Mouse (Mus musculus) MEL (cell line): ENCODE data around the gene Nlrx1. TPM values are rescaled to one million over a fixed set of nuclear protein-coding genes. Genes with fewer than 3 reads are reported as not detected.

Experiments
- DNase-seq: peaks from one replicate; pipeline ENCODE4 v3.0.0; 2011; ENCODE audit warnings: low read depth, low spot score
- H3K27ac ChIP-seq: 2 replicates; pipeline ENCODE4 v1.5.1; 2012; ENCODE audit warnings: low read depth, mild to moderate bottlenecking, control low read depth, low read length, moderate library complexity; ENCODE audit not compliant: control insufficient read depth
- H3K27me3 ChIP-seq, 2 experiments: fragments of 150-350 bp in 1 of 2; sonication (generic) in 1 of 2; 2 replicates each; pipeline ENCODE4 v1.6.1; 2012; ENCODE audit warnings: low read length in 2 of 2, mild to moderate bottlenecking in 2 of 2, improper control_type of control experiment in 1 of 2, moderate library complexity in 1 of 2; ENCODE audit not compliant: insufficient read depth in 2 of 2, control insufficient read depth in 1 of 2
- H3K36me3 ChIP-seq, 2 experiments: 2 replicates each; pipeline ENCODE4 v1.6.1; 2012 to 2014; ENCODE audit warnings: low read length in 2 of 2, improper control_type of control experiment in 1 of 2, inconsistent platforms in 1 of 2, mild to moderate bottlenecking in 1 of 2; ENCODE audit not compliant: insufficient read depth in 2 of 2, control insufficient read depth in 1 of 2
- H3K4me1 ChIP-seq, 2 experiments: fragments of 150-350 bp in 1 of 2; sonication (generic) in 1 of 2; 2 replicates each; pipeline ENCODE4 v1.6.1; 2012; ENCODE audit warnings: low read length in 2 of 2, improper control_type of control experiment in 1 of 2, mild to moderate bottlenecking in 1 of 2; ENCODE audit not compliant: insufficient read depth in 2 of 2, control insufficient read depth in 1 of 2
- H3K4me3 ChIP-seq, 2 experiments: fragments of 150-350 bp in 1 of 2; sonication (generic) in 1 of 2; 2 replicates each; pipeline ENCODE4 v1.5.1; 2012; ENCODE audit warnings: low read depth in 2 of 2, low read length in 2 of 2, mild to moderate bottlenecking in 2 of 2, moderate library complexity in 2 of 2, control low read depth in 1 of 2, improper control_type of control experiment in 1 of 2; ENCODE audit not compliant: control insufficient read depth in 1 of 2, insufficient read depth in 1 of 2
- H3K79me2 ChIP-seq: 2 replicates; pipeline ENCODE4 v1.6.1; 2012; ENCODE audit warnings: mild to moderate bottlenecking, low read length, moderate library complexity; ENCODE audit not compliant: control insufficient read depth, poor library complexity, insufficient read depth
- H3K9ac ChIP-seq: 2 replicates; pipeline ENCODE4 v1.6.1; 2012; ENCODE audit warnings: low read depth, mild to moderate bottlenecking, control low read depth, low read length, moderate library complexity; ENCODE audit not compliant: control insufficient read depth, poor library complexity, severe bottlenecking
- H3K9me3 ChIP-seq: fragments of 150-350 bp; sonication (generic); replicated peaks from 2 replicates; pipeline ENCODE4 v1.6.1; 2012; ENCODE audit warnings: mild to moderate bottlenecking, low read length, improper control_type of control experiment, moderate library complexity; ENCODE audit not compliant: insufficient read depth
- BHLHE40 ChIP-seq: IDR thresholded peaks from 2 replicates; pipeline ENCODE4 v1.6.1; 2012; ENCODE audit warnings: low read depth, mild to moderate bottlenecking, inconsistent platforms, low read length, improper control_type of control experiment, borderline replicate concordance
- CHD1 ChIP-seq: IDR thresholded peaks from 2 replicates; pipeline ENCODE4 v1.6.1; 2012; ENCODE audit warnings: low read depth, mild to moderate bottlenecking, inconsistent platforms, low read length, improper control_type of control experiment
- CHD2 ChIP-seq: IDR thresholded peaks from 2 replicates; pipeline ENCODE4 v1.6.1; 2011; ENCODE audit warnings: low read length, improper control_type of control experiment
- CTCF ChIP-seq, 3 experiments: IDR thresholded peaks in 2 of 3; conservative IDR thresholded peaks in 1 of 3; 2 replicates each; pipeline ENCODE4 v1.5.1; 2011 to 2012; ENCODE audit warnings: low read length in 3 of 3, low read depth in 2 of 3, mild to moderate bottlenecking in 2 of 3, improper control_type of control experiment in 1 of 3, inconsistent platforms in 1 of 3, mixed read lengths in 1 of 3, moderate library complexity in 1 of 3; ENCODE audit not compliant: control insufficient read depth in 1 of 3, insufficient read depth in 1 of 3, poor library complexity in 1 of 3, severe bottlenecking in 1 of 3
- ELF1 ChIP-seq: IDR thresholded peaks from 2 replicates; pipeline ENCODE4 v1.6.1; 2014; ENCODE audit warnings: low read depth, mild to moderate bottlenecking, inconsistent platforms, low read length, improper control_type of control experiment, moderate library complexity
- ETS1 ChIP-seq: IDR thresholded peaks from 2 replicates; pipeline ENCODE4 v1.6.1; 2012; ENCODE audit warnings: low read depth, mild to moderate bottlenecking, inconsistent platforms, low read length, improper control_type of control experiment, moderate library complexity
- HCFC1 ChIP-seq: IDR thresholded peaks from 2 replicates; pipeline ENCODE4 v1.6.1; 2012; ENCODE audit warnings: low read depth, mild to moderate bottlenecking, inconsistent platforms, low read length, improper control_type of control experiment, moderate library complexity
- JUND ChIP-seq: IDR thresholded peaks from 2 replicates; pipeline ENCODE4 v1.6.1; 2011; ENCODE audit warnings: low read depth, mild to moderate bottlenecking, improper control_type of control experiment, low read length
- KAT2A ChIP-seq: conservative IDR thresholded peaks from 2 replicates; pipeline ENCODE4 v1.6.1; 2012; ENCODE audit warnings: low read depth, low read length, improper control_type of control experiment, inconsistent platforms
- MAFK ChIP-seq: IDR thresholded peaks from 2 replicates; pipeline ENCODE4 v1.6.1; 2011; ENCODE audit warnings: low read depth, mild to moderate bottlenecking, low read length, improper control_type of control experiment, borderline replicate concordance
- MAX ChIP-seq: IDR thresholded peaks from 2 replicates; pipeline ENCODE4 v1.6.1; 2011; ENCODE audit warnings: low read length, improper control_type of control experiment
- MAZ ChIP-seq: IDR thresholded peaks from 2 replicates; pipeline ENCODE4 v1.6.1; 2012; ENCODE audit warnings: low read depth, mild to moderate bottlenecking, inconsistent platforms, low read length, improper control_type of control experiment
- MEF2A ChIP-seq: IDR thresholded peaks from 2 replicates; pipeline ENCODE4 v1.6.1; 2014; ENCODE audit warnings: low read depth, mild to moderate bottlenecking, inconsistent platforms, low read length, improper control_type of control experiment; ENCODE audit not compliant: poor library complexity, insufficient replicate concordance, severe bottlenecking; ENCODE audit errors: extremely low read depth
- MXI1 ChIP-seq: IDR thresholded peaks from 2 replicates; pipeline ENCODE4 v1.6.1; 2011; ENCODE audit warnings: mild to moderate bottlenecking, low read depth, low read length, improper control_type of control experiment
- MYB ChIP-seq: IDR thresholded peaks from 2 replicates; pipeline ENCODE4 v1.6.1; 2011; ENCODE audit warnings: mild to moderate bottlenecking, low read depth, low read length, improper control_type of control experiment
- MYC ChIP-seq: IDR thresholded peaks from 2 replicates; pipeline ENCODE4 v1.6.1; 2011; ENCODE audit warnings: low read depth, mild to moderate bottlenecking, low read length, improper control_type of control experiment, moderate library complexity
- POLR2AphosphoS2 ChIP-seq: IDR thresholded peaks from 2 replicates; pipeline ENCODE4 v1.6.1; 2011; ENCODE audit warnings: low read length, improper control_type of control experiment
- POLR2AphosphoS5 ChIP-seq: IDR thresholded peaks from 2 replicates; pipeline ENCODE4 v1.6.1; 2012; ENCODE audit warnings: low read depth, borderline replicate concordance, mild to moderate bottlenecking, inconsistent platforms, low read length, moderate library complexity, mixed read lengths
- RAD21 ChIP-seq: IDR thresholded peaks from 2 replicates; pipeline ENCODE4 v1.6.1; 2011; ENCODE audit warnings: mild to moderate bottlenecking, low read depth, low read length, improper control_type of control experiment
- RCOR1 ChIP-seq: IDR thresholded peaks from 2 replicates; pipeline ENCODE4 v1.6.1; 2012; ENCODE audit warnings: low read depth, mild to moderate bottlenecking, inconsistent platforms, low read length, improper control_type of control experiment
- SIN3A ChIP-seq: IDR thresholded peaks from 2 replicates; pipeline ENCODE4 v1.6.1; 2012; ENCODE audit warnings: low read length, improper control_type of control experiment, inconsistent platforms
- TBP ChIP-seq: IDR thresholded peaks from 2 replicates; pipeline ENCODE4 v1.8.0; 2011; ENCODE audit warnings: low read depth, low read length, improper control_type of control experiment
- TCF12 ChIP-seq: IDR thresholded peaks from 2 replicates; pipeline ENCODE4 v1.6.1; 2014; ENCODE audit warnings: low read depth, mild to moderate bottlenecking, inconsistent platforms, low read length, improper control_type of control experiment, moderate library complexity
- UBTF ChIP-seq: IDR thresholded peaks from 2 replicates; pipeline ENCODE4 v1.6.1; 2012; ENCODE audit warnings: low read depth, mild to moderate bottlenecking, inconsistent platforms, low read length, improper control_type of control experiment, moderate library complexity, borderline replicate concordance; ENCODE audit not compliant: insufficient read depth
- USF1 ChIP-seq: IDR thresholded peaks from 2 replicates; pipeline ENCODE4 v1.6.1; 2014; ENCODE audit warnings: low read depth, mild to moderate bottlenecking, inconsistent platforms, low read length, improper control_type of control experiment, moderate library complexity
- USF2 ChIP-seq, 2 experiments: IDR thresholded peaks; 2 replicates each; pipeline ENCODE4 v1.6.1; 2011 to 2012; ENCODE audit warnings: improper control_type of control experiment in 2 of 2, low read length in 2 of 2, borderline replicate concordance in 1 of 2, inconsistent platforms in 1 of 2, low read depth in 1 of 2, mild to moderate bottlenecking in 1 of 2; ENCODE audit not compliant: insufficient read depth in 1 of 2
- ZC3H11A ChIP-seq: IDR thresholded peaks from 2 replicates; pipeline ENCODE4 v1.6.1; 2012; ENCODE audit warnings: low read depth, mild to moderate bottlenecking, inconsistent platforms, low read length, improper control_type of control experiment
- ZKSCAN1 ChIP-seq: IDR thresholded peaks from 2 replicates; pipeline ENCODE4 v1.6.1; 2012; ENCODE audit warnings: low read depth, mild to moderate bottlenecking, inconsistent platforms, low read length, improper control_type of control experiment, moderate library complexity
- ZNF384 ChIP-seq: IDR thresholded peaks from 2 replicates; pipeline ENCODE4 v1.6.1; 2012; ENCODE audit warnings: low read depth, mild to moderate bottlenecking, inconsistent platforms, low read length, improper control_type of control experiment
- polyA plus RNA-seq, 2 experiments: library from polyadenylated mRNA; stranded (reverse) in 1 of 2; unstranded in 1 of 2; fragments of >175 nt in 1 of 2; fragments of >200 nt in 1 of 2; gene quantifications; 2 replicates each; pipeline versions ENCODE4 v1.2.1 to v1.2.4; 2012; ENCODE audit warnings: low replicate concordance in 2 of 2, low read depth in 1 of 2; ENCODE audit not compliant: insufficient read length in 2 of 2, insufficient read depth in 1 of 2, missing spikeins in 1 of 2
- total RNA-seq: library from RNA; depleted of rRNA; stranded (reverse); fragments of 300-350 nt; gene quantifications from 2 replicates; pipeline ENCODE4 v1.2.3, GENCODE M21; 2012

Gene Nlrx1
- total and polyA plus RNA-seq, 3 experiments, result 1.2 to 7.0 TPM; not detected in 1

DNA sequence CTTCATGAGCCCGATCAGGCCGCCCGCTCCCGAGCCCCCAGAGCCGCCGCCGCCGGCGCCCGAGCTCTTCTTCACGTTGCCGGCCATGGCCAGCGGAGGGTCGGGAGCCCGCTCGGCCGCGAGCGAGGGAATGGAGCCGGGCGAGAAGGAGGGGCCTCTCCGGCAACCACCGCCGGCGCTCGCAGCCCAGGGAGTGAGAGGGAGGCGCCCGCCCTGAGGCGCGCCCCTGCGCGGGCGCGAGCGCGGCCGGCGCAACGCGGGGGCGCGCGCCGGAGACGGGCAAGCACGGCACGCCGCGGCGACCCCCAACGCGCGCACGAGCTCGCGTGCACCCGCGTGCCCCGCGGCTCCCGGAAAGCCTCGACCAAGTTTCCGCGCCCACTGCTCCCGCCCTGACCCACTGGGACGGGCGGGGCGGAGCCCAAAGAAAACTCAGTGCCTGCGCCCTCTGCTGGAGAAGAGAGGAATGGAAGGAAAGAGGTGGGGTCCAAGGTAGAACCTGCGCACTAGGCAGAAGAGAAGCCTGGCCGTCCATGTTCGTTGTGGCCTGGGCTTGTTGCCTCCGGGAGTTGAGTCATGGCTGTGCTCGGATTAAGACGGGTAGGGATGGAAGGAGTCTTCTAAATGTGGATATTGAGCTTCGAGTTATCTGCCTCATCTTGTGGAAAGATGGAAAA is 34.5 kb downstream of the Nlrx1 start, which contains the start of gene Cbl (continued):
- TF ChIP-seq ZKSCAN1 (no peak), KAT2A (no peak; the same call in 1 of the 2 replicates), USF1 (peak; percentile 25), ELF1 (0 out of 2 replicates have a peak, but pooled peaks have one; percentile 66), CTCF (IDR thresholded peaks at IDR 0.05 in 2 of 3, conservative IDR thresholded peaks at IDR 0.05 in 1 of 3; ENCODE audit: control insufficient read depth in 1 of 3, insufficient read depth in 1 of 3, low read depth in 2 of 3, low read length in 3 of 3, poor library complexity in 1 of 3, severe bottlenecking in 1 of 3) (peak; percentile 86 to 96 (median 87)), RAD21 (peak; percentile 25; the same call in 1 of the 2 replicates), ETS1 (peak; percentile 60; the same call in 1 of the 2 replicates), MXI1 (peak; percentile 57), TCF12 (peak; percentile 51), CHD2 (no peak), CHD1 (peak; percentile 36; the same call in 1 of the 2 replicates), HCFC1 (peak; percentile 90)

GRCm38 (mm10) chr9:44233021-44233801 is 35.2 kb downstream of the Nlrx1 start:
- no peaks in the 10 kb centered on the region for H3K27me3 ChIP-seq
- peaks cover 38% of the 10 kb centered on the region for H3K79me2 ChIP-seq
- peak overlapping the region; percentile 96 for H3K9ac ChIP-seq
- H3K27ac ChIP-seq, result peak overlapping the region; percentile 92
- peaks cover 0 to 6% of the 10 kb centered on the region in 2 experiments; a peak in 3 of 4 replicates for H3K4me1 ChIP-seq
- no peaks in the 10 kb centered on the region for H3K9me3 ChIP-seq
- peak; percentile 95 for DNase-seq
- H3K36me3 ChIP-seq, result peaks cover 0 to 18% of the 10 kb centered on the region in 2 experiments; a peak in 3 of 4 replicates
- H3K4me3 ChIP-seq, result peak overlapping the region; percentile 84 to 86
- TF ChIP-seq ELF1 (peak; percentile 52), MYB (peak; percentile 84), MAZ (no peak; the same call in 1 of the 2 replicates), BHLHE40 (peak; percentile 94), ETS1 (peak; percentile 94), USF1 (0 out of 2 replicates have a peak, but pooled peaks have one; percentile 13), MAFK (peak; percentile 74; the same call in 1 of the 2 replicates), ZC3H11A (peak; percentile 2; the same call in 1 of the 2 replicates), SIN3A (peak; percentile 92), UBTF (no peak), POLR2AphosphoS2 (no peak), MYC (peak; percentile 90), MXI1 (peak; percentile 80), JUND (0 out of 2 replicates have a peak, but pooled peaks have one; percentile 52), ZKSCAN1 (no peak), TBP (0 out of 2 replicates have a peak, but pooled peaks have one; percentile 30), MAX (peak; percentile 59), RAD21 (no peak), MEF2A (no peak), POLR2AphosphoS5 (no peak), TCF12 (peak; percentile 69), RCOR1 (peak; percentile 99), ZNF384 (peak; percentile 65), USF2 (IDR thresholded peaks at IDR 0.05; ENCODE audit: borderline replicate concordance in 1 of 2, insufficient read depth in 1 of 2, low read depth in 1 of 2, low read length in 2 of 2) (no peak)
